Mouse (Mus musculus) liver, embryonic 18 days (tissue): ENCODE data around the gene Olfr1466. TPM values are rescaled to one million over a fixed set of nuclear protein-coding genes. Genes with fewer than 3 reads are reported as not detected.

Experiments used
- polyA plus RNA-seq: library from polyadenylated mRNA; depleted of rRNA; stranded (reverse); fragments of >200 nt; gene quantifications from 2 replicates; pipeline ENCODE4 v1.2.3, GENCODE M21; 2012; rRNA removed

Olfr1466 gene
- not detected in 2 replicates for polyA plus RNA-seq

GRCm38 (mm10) chr19:13338562-13338961 lies at the start of gene Olfr1466:
TSS of gene Olfr1466 (plus strand) at chr19:13338862.

GRCm38 (mm10) chr19:13315441-13315840 lies 23.2 kb upstream of the Olfr1466 start, which contains the start of gene Olfr1465:
TSS of gene Olfr1465 (minus strand) at chr19:13315541.

GRCm38 (mm10) chr19:13361936-13362335 lies 23.3 kb downstream of the Olfr1466 start, which contains the start of gene Olfr1467:
TSS of gene Olfr1467 (plus strand) at chr19:13362236.

Other genes with a start within 250 kb of the Olfr1466 start
- not detected in 2 replicates for gene Olfr1457, start 241.0 kb upstream of the Olfr1466 start, polyA plus RNA-seq
- not detected in 2 replicates for gene Olfr1458, start 232.1 kb upstream of the Olfr1466 start, polyA plus RNA-seq
- not detected in 2 replicates for gene Olfr1459, start 189.3 kb upstream of the Olfr1466 start, polyA plus RNA-seq
- not detected in 2 replicates for gene Olfr1461, start 175.9 kb upstream of the Olfr1466 start, polyA plus RNA-seq
- gene Olfr1462, start 153.1 kb upstream of the Olfr1466 start, polyA plus RNA-seq: not detected in 2 replicates
- not detected in 2 replicates for gene Olfr1463, start 107.5 kb upstream of the Olfr1466 start, polyA plus RNA-seq
- not detected in 2 replicates for gene Olfr1465, start 23.3 kb upstream of the Olfr1466 start, polyA plus RNA-seq
- not detected in 2 replicates for gene Olfr1467, start 23.4 kb downstream of the Olfr1466 start, polyA plus RNA-seq
- not detected in 2 replicates for gene Olfr1469, start 69.0 kb downstream of the Olfr1466 start, polyA plus RNA-seq
- not detected in 2 replicates for gene Olfr1471, start 104.5 kb downstream of the Olfr1466 start, polyA plus RNA-seq
- not detected in 2 replicates for gene Olfr1472, start 117.2 kb downstream of the Olfr1466 start, polyA plus RNA-seq
- not detected in 2 replicates for gene Olfr1474, start 130.7 kb downstream of the Olfr1466 start, polyA plus RNA-seq
- gene Olfr1475, start 141.3 kb downstream of the Olfr1466 start, polyA plus RNA-seq: not detected in 2 replicates
- not detected in 2 replicates for gene Olfr1477, start 161.7 kb downstream of the Olfr1466 start, polyA plus RNA-seq
- not detected in 2 replicates for gene Olfr1480, start 189.1 kb downstream of the Olfr1466 start, polyA plus RNA-seq
- gene Olfr1484, start 244.6 kb downstream of the Olfr1466 start, polyA plus RNA-seq: not detected in 2 replicates